Mouse (Mus musculus): ENCODE data around the gene Col19a1.

DNA sequence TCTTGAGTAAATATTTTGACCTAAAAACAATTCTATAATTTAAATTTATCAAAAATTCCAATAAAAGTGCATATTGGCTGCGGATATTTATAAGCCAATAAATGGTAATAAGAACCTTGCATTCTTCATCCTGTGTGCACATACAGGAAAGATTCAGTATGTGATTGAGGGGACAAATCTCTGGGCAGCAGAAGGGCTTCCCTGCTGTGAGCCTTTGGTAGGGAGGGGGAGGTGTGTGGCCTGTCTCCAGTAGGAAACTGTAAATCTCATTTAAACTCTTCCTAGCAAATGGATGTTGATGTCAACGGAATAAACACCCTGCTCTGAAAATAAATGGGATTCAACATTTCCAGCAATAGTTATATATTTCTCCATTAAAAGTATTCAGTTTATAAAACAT, 23.2 kb downstream of the Col19a1 start:
- TF ChIP-seq CTCF (IDR thresholded peaks at IDR 0.05; ENCODE audit: borderline replicate concordance, insufficient read depth, low read depth, low read length) = no peak
- no peak for TF ChIP-seq POLR2A (IDR thresholded peaks at IDR 0.05; ENCODE audit: borderline replicate concordance, insufficient read depth, low read length)
